Mouse (Mus musculus) G1E (cell line): ENCODE data around the gene Zfp12.

ENCODE experiments used
- CTCF ChIP-seq: IDR thresholded peaks from 2 replicates; pipeline ENCODE4 v1.5.1; 2012; ENCODE audit warnings: low read depth, low read length, inconsistent platforms, mixed read lengths
- GATA1 ChIP-seq: IDR thresholded peaks from 2 replicates; pipeline ENCODE4 v1.6.1; 2012; ENCODE audit warnings: borderline replicate concordance, low read length, inconsistent platforms, mixed read lengths
- POLR2AphosphoS5 ChIP-seq: IDR thresholded peaks from 2 replicates; pipeline ENCODE4 v1.6.1; 2012; ENCODE audit warnings: low read depth, low read length, inconsistent platforms; ENCODE audit not compliant: insufficient replicate concordance
- TAL1 ChIP-seq: conservative IDR thresholded peaks from 2 replicates; pipeline ENCODE4 v1.6.1; 2012; ENCODE audit warnings: low read depth, low read length, inconsistent platforms, mixed read lengths

GRCm38 (mm10) chr5:143192806-143193205 is 42.2 kb upstream of the Zfp12 start:
- no peak for TF ChIP-seq CTCF
- TF ChIP-seq POLR2AphosphoS5: no peak
- no peak for TF ChIP-seq GATA1
- TF ChIP-seq TAL1: no peak
